Mouse (Mus musculus): ENCODE results near the gene Pde4c. TPM values are rescaled to one million over a fixed set of nuclear protein-coding genes. Genes with fewer than 3 reads are reported as not detected.
A peak's percentile ranks its signal among the peaks of the same experiment; 100 is the strongest.

The Pde4c gene
- polyA plus RNA-seq, 1 experiment from 2014 or later: 0.16 TPM

DNA sequence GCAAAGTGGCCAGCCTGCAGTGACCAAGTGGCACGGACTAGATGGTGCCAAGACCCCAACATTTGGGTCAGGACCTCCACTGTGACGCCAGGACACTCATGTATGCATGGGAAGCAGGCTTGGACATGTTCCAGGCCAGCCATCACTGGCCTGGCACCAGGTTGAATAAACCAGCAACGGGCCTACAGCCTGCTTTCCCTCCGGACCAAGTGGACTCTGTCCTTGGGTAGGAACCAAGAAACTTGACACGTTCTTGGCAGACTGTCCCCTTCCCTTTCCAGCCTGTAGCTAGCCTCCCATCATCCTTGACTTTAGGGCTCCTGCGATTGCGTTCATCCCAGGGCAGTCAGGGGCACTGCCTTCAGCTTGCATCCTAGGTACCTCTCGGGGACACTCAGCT, 35.9 kb upstream of the Pde4c start:
- Histone ChIP-seq H3K36me3 (no peaks in the 10 kb centered on the region), H3K4me3 (no peak overlapping the region), H3K27ac (peak overlapping the region; percentile 42; the same call in 1 of the 2 replicates), H3K27me3 (no peaks in the 10 kb centered on the region), H3K9ac (no peak overlapping the region), H3K4me2 (no peak overlapping the region), H3K9me3 (no peaks in the 10 kb centered on the region), H3K4me1 (peaks cover 32% of the 10 kb centered on the region)
- peak; percentile 54; the same call in 1 of the 2 replicates for ATAC-seq (ENCODE audit: borderline replicate concordance, extremely low read depth, low FRiP score, low TSS enrichment)
- WGBS: 55% methylated on average over 8 of the region's 8 CpGs

- H3K36me3 ChIP-seq: no peaks in the 10 kb centered on the region
- no peaks in the 10 kb centered on the region for H3K9me3 ChIP-seq
- H3K27ac ChIP-seq: peak overlapping the region; percentile 29; the same call in 1 of the 2 replicates
- no peak overlapping the region for H3K4me3 ChIP-seq
- H3K4me2 ChIP-seq: no peak overlapping the region
- WGBS: 77% methylated on average over 3 of the region's 3 CpGs
- ATAC-seq (ENCODE audit: borderline replicate concordance, extremely low read depth, low FRiP score, low TSS enrichment): no peak
- H3K9ac ChIP-seq: no peak overlapping the region
- peaks cover 31% of the 10 kb centered on the region for H3K4me1 ChIP-seq
- no peaks in the 10 kb centered on the region for H3K27me3 ChIP-seq
These were observed 35.4 kb upstream of the Pde4c start for GRCm38 (mm10) chr8:70688136-70688535.

DNA sequence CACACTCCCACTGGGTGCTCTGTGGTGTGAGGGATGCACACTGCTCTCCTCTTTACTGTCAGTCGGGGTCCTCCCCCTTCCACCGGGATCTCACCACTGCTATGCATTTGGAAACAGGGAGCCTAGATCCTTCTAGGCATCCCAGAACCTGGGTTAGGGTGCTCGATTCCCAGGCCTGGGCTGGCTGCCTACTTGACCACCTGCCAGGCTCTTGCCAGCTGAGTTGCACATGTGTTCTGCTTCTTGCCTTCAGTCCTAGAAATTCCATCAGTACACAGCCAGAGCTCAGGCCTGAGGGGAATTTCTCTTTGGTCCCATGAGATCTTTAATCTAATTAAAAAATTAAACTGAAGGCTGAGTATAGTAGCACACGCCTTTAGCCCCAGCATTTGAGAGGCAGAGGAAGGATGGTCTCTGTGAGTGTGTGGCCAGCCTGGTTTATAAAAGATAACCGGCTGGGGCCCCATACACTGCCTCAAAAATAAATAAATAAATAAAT, 33.6 kb upstream of the Pde4c start:
- WGBS: 76% methylated on average over 5 of the region's 5 CpGs
- no peak overlapping the region for H3K4me3 ChIP-seq

DNA sequence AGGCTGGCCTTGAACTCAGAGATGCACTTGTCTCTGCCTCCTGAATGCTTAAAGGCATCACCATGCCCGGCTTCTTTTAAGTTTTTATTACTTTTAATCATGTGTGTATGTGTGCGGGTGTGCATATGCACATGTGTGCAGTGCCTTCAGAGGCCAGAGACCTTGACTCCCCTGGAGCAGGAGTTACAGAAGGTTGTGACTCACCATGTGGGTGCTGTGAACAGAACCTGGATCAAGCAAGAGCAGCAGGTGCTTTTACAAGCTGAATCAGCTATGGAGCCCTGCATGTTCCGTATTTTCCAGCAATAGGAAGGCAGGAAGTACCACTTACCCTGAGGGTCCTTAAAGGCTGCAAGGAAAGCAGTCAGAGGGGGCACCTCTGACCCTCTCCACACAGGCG, 32.3 kb upstream of the Pde4c start:
- peak overlapping the region; percentile 63 for H3K27ac ChIP-seq
- no peaks in the 10 kb centered on the region for H3K27me3 ChIP-seq
- no peaks in the 10 kb centered on the region for H3K9me3 ChIP-seq
- peak overlapping the region; percentile 69 for H3K4me2 ChIP-seq
- peak overlapping the region; percentile 32 for H3K4me3 ChIP-seq
- no peaks in the 10 kb centered on the region for H3K36me3 ChIP-seq
- 58% methylated on average over 4 of the region's 4 CpGs for WGBS
- peaks cover 51% of the 10 kb centered on the region for H3K4me1 ChIP-seq
- no peak for ATAC-seq (ENCODE audit: borderline replicate concordance, extremely low read depth, low FRiP score, low TSS enrichment)
- peak overlapping the region; percentile 47; the same call in 1 of the 2 replicates for H3K9ac ChIP-seq

More for the DNA sequence above, 33.6 kb upstream of the Pde4c start:
- ATAC-seq (ENCODE audit: borderline replicate concordance, extremely low read depth, low FRiP score, low TSS enrichment): no peak
- H3K4me2 ChIP-seq: no peak overlapping the region
- no peak overlapping the region for H3K9ac ChIP-seq
- no peak overlapping the region for H3K27ac ChIP-seq
- H3K36me3 ChIP-seq: no peaks in the 10 kb centered on the region
- H3K4me1 ChIP-seq: peaks cover 38% of the 10 kb centered on the region
- H3K27me3 ChIP-seq: no peaks in the 10 kb centered on the region
- H3K9me3 ChIP-seq: no peaks in the 10 kb centered on the region

- ATAC-seq (ENCODE audit: borderline replicate concordance, extremely low read depth, low FRiP score, low TSS enrichment): peak; percentile 25; the same call in 1 of the 2 replicates
- no peaks in the 10 kb centered on the region for H3K36me3 ChIP-seq
- no peaks in the 10 kb centered on the region for H3K27me3 ChIP-seq
- H3K9me3 ChIP-seq: no peaks in the 10 kb centered on the region
- H3K4me1 ChIP-seq: peaks cover 56% of the 10 kb centered on the region
- H3K4me2 ChIP-seq: peak overlapping the region; percentile 69
- WGBS: 3% methylated on average over 20 of the region's 20 CpGs
- H3K4me3 ChIP-seq: peak overlapping the region; percentile 32
- H3K9ac ChIP-seq: peak overlapping the region; percentile 47
- H3K27ac ChIP-seq: peak overlapping the region; percentile 63
These were observed 31.7 kb upstream of the Pde4c start for GRCm38 (mm10) chr8:70691727-70692231.

DNA sequence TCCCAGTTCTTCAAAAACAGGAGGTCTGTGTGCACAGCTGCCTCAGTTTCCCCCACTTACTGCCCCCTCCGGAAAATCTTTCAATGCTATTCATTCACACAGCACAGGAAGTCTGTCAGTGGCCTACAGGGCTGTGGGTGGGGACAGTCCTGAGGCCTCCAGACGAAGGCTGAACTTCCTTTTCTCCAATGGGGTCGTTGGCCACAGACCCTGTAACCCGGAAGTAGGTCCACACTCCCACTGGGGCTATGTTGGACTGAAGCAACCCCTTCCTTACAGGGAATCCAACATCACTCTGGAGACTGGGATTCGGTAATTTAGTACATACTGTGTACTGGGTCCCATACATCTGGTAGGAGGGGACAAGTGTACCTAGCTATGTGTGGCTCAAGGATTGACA, 29.9 kb upstream of the Pde4c start:
- Histone ChIP-seq H3K4me3 (no peak overlapping the region), H3K27ac (peak overlapping the region; percentile 42), H3K27me3 (no peaks in the 10 kb centered on the region), H3K9ac (no peak overlapping the region), H3K36me3 (no peaks in the 10 kb centered on the region), H3K4me2 (no peak overlapping the region), H3K9me3 (no peaks in the 10 kb centered on the region), H3K4me1 (peaks cover 56% of the 10 kb centered on the region)
- no peak for ATAC-seq (ENCODE audit: borderline replicate concordance, extremely low read depth, low FRiP score, low TSS enrichment)
- WGBS: 70% methylated on average over 5 of the region's 5 CpGs

DNA sequence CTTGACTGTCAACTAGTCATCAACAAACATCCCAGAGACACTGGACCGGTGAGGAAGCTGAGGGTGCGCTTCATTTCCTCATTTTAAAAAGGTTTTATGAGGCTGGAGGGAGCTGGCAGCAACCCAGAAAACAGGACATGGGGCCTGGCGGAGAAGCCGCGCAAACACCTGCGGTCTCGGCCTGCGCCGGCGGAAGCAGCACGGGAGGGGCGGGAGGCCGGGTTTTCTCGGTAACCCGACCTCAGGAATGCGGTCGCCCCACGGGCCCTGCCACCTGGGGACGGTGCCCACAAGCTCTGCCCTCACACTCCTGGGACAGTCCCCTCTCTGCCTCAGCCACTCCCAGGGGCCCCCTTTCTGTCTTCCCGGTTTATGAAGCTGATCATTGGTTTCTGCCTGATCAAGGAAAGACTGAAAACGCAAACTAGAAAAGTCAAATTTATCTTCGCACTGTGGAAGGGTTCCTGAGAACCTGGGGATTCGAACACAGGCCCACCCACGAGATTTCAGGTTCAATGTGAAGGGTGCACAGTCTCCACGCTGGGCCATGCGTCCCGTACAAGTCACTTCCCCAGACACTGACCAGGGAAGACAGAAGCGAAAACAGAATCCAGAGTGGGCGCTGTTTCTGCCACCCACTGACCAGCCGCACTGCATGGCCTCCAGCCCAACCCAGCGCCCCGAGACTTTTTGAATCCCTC, 28.1 kb upstream of the Pde4c start:
- WGBS: 30% methylated on average over 32 of the region's 32 CpGs
- H3K27me3 ChIP-seq: no peaks in the 10 kb centered on the region
- H3K4me3 ChIP-seq: no peak overlapping the region
- peak overlapping the region; percentile 58 for H3K4me2 ChIP-seq
- H3K4me1 ChIP-seq: peaks cover 53% of the 10 kb centered on the region
- H3K27ac ChIP-seq: peak overlapping the region; percentile 91
- 0 out of 2 replicates have a peak overlapping the region, but pooled peaks have one; percentile 4 for H3K9ac ChIP-seq
- H3K9me3 ChIP-seq: no peaks in the 10 kb centered on the region
- no peak for ATAC-seq (ENCODE audit: borderline replicate concordance, extremely low read depth, low FRiP score, low TSS enrichment)
- H3K36me3 ChIP-seq: no peaks in the 10 kb centered on the region

DNA sequence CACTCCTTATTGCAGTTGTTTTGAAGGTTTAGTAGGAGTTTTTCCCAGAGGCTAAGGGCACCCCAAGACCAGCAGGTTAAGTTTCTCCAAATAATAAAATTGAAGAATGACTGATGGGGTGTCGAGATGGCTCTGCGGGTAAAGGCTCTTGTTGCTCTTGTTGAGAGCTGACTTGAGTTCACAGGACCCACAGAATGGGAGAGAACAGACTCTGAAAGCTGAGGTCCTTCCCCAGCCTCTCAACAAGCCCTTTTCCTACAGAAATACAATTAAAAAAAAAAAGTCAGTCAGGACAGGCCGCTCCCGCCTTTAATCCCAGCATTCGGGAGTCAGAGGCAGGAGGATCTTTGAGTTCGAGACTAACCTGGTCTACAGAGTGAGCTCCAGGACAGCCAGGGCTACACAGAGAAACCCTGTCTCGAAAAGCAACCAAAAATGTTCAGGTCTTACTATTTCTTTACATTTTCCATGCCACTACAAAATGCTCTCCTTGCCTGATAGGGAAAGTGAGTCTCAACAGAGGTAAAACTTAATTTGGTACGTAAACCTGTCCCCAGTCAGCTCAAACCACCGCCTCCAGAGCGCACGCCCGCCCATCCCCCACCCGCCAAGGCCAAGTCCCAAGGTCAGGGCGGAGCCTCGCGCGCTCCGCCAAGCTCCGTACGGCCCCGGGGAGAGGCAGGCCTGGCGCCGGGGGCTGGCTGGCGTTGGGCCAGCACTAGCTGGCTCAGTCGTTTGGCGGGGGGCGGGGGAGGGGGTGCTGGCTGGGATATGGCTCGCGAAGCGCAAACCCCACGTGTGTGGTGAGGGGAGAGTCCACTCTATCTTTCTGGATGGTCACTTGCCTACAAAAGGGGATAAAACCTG, 27.3 kb upstream of the Pde4c start:
- H3K36me3 ChIP-seq: no peaks in the 10 kb centered on the region
- H3K9ac ChIP-seq: peak overlapping the region; percentile 35; the same call in 1 of the 2 replicates
- H3K27me3 ChIP-seq: no peaks in the 10 kb centered on the region
- H3K4me2 ChIP-seq: peak overlapping the region; percentile 58
- H3K4me1 ChIP-seq: peaks cover 58% of the 10 kb centered on the region
- 4% methylated on average over 31 of the region's 31 CpGs for WGBS
- peak overlapping the region; percentile 91 for H3K27ac ChIP-seq
- ATAC-seq (ENCODE audit: borderline replicate concordance, extremely low read depth, low FRiP score, low TSS enrichment): no peak
- H3K4me3 ChIP-seq: peak overlapping the region; percentile 18
- H3K9me3 ChIP-seq: no peaks in the 10 kb centered on the region

DNA sequence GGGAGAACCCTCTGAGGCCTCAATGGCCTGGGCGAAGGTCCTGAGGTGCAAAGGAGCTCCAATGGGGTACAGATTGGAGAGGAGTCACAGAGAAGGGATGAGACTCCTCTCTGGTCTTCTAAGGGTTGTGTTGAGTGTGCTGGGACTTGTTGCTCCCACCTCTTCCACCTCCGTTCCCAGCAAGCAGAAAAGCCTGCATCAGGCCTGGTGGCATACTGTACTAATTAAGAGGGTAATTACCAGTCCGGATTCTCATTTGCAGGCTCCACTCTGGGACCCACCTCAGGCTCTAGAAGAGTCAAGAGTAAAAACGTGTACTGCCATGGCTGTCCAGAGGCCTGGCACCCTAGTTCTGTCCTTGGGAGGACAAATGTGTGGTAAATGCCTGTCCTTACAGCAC, 26.6 kb upstream of the Pde4c start:
- no peaks in the 10 kb centered on the region for H3K36me3 ChIP-seq
- peak overlapping the region; percentile 91 for H3K27ac ChIP-seq
- H3K27me3 ChIP-seq: no peaks in the 10 kb centered on the region
- peak overlapping the region; percentile 58 for H3K4me2 ChIP-seq
- H3K9me3 ChIP-seq: no peaks in the 10 kb centered on the region
- peaks cover 55% of the 10 kb centered on the region for H3K4me1 ChIP-seq
- WGBS: 34% methylated on average over 4 of the region's 4 CpGs
- peak overlapping the region; percentile 18 for H3K4me3 ChIP-seq
- no peak for ATAC-seq (ENCODE audit: borderline replicate concordance, extremely low read depth, low FRiP score, low TSS enrichment)
- H3K9ac ChIP-seq: peak overlapping the region; percentile 35; the same call in 1 of the 2 replicates

GRCm38 (mm10) chr8:70697366-70698250, 25.9 kb upstream of the Pde4c start:
- Histone ChIP-seq H3K27me3 (no peaks in the 10 kb centered on the region), H3K4me2 (peak overlapping the region; percentile 70), H3K9me3 (no peaks in the 10 kb centered on the region), H3K9ac (peak overlapping the region; percentile 29), H3K27ac (peak overlapping the region; percentile 91), H3K36me3 (no peaks in the 10 kb centered on the region), H3K4me3 (peak overlapping the region; percentile 86), H3K4me1 (peaks cover 51% of the 10 kb centered on the region)
- whole genome bisulfite sequencing: 57% methylated on average over 12 of the region's 12 CpGs
- no peak for ATAC-seq (ENCODE audit: borderline replicate concordance, extremely low read depth, low FRiP score, low TSS enrichment)

Data from lung, embryonic 15.5 days (tissue).